Mouse (Mus musculus) heart, embryonic 12.5 days (tissue): Measurements from ENCODE around the gene 9930021J03Rik. TPM values are rescaled to one million over a fixed set of nuclear protein-coding genes. Genes with fewer than 3 reads are reported as not detected.

Experiments
- ATAC-seq: fragments of 200-750 bp; cut with Nextera tagmentation; 2 replicates; pipeline ENCODE4 v1.8.0; 2017; ENCODE audit warnings: moderate TSS enrichment, moderate library complexity; ENCODE audit not compliant: insufficient number of reproducible peaks, low FRiP score
- H3K27ac ChIP-seq: fragments of 300-500 bp; sonication (generic); 2 replicates; pipeline ENCODE4 v1.5.1; 2016; ENCODE audit warnings: mild to moderate bottlenecking, moderate library complexity; ENCODE audit not compliant: poor library complexity, severe bottlenecking
- H3K27me3 ChIP-seq: fragments of 300-500 bp; sonication (generic); replicated peaks from 2 replicates; pipeline ENCODE4 v1.6.1; 2016; ENCODE audit warnings: mild to moderate bottlenecking, moderate library complexity
- H3K36me3 ChIP-seq: fragments of 300-500 bp; sonication (generic); 2 replicates; pipeline ENCODE4 v1.6.1; 2016; ENCODE audit warnings: mild to moderate bottlenecking, moderate library complexity
- H3K4me1 ChIP-seq: fragments of 300-500 bp; sonication (generic); replicated peaks from 2 replicates; pipeline ENCODE4 v1.6.1; 2016; ENCODE audit warnings: mild to moderate bottlenecking
- H3K4me2 ChIP-seq: fragments of 300-500 bp; sonication (generic); 2 replicates; pipeline ENCODE4 v1.6.1; 2016; ENCODE audit warnings: mild to moderate bottlenecking, moderate library complexity
- H3K4me3 ChIP-seq: fragments of 300-500 bp; sonication (generic); 2 replicates; pipeline ENCODE4 v1.5.1; 2016; ENCODE audit warnings: mild to moderate bottlenecking
- H3K9ac ChIP-seq: fragments of 300-500 bp; sonication (generic); 2 replicates; pipeline ENCODE4 v1.6.1; 2016; ENCODE audit warnings: mild to moderate bottlenecking, moderate library complexity
- H3K9me3 ChIP-seq: fragments of 300-500 bp; sonication (generic); replicated peaks from 2 replicates; pipeline ENCODE4 v1.6.1; 2016; ENCODE audit warnings: mild to moderate bottlenecking, moderate library complexity
- WGBS: fragments of 180-500 bp; shearing (Covaris S2); methylation state at CpG from one replicate; pipeline ENCODE4 v1.1.7; 2016; 5-methylcytosine and 5-hydroxymethylcytosine counted together
- polyA plus RNA-seq: library from polyadenylated mRNA; unstranded; fragments of >200 nt; fragmentation: Nextera tagmentation; extraction: Ambion mirVana; gene quantifications from 2 replicates; pipeline ENCODE4 v1.2.1, GENCODE M21; 2016

The 9930021J03Rik gene
- polyA plus RNA-seq, 1 experiment from 2014 or later = 3.7 TPM

GRCm38 (mm10) chr19:29670247-29670646, 135.5 kb downstream of the 9930021J03Rik start:
- ATAC-seq = no peak
- H3K36me3 ChIP-seq = no peaks in the 10 kb centered on the region
- H3K9me3 ChIP-seq = no peaks in the 10 kb centered on the region
- WGBS = 84% methylated on average over 6 of the region's 6 CpGs
- no peak overlapping the region for H3K4me3 ChIP-seq
- no peak overlapping the region for H3K4me2 ChIP-seq
- H3K9ac ChIP-seq = no peak overlapping the region
- H3K27ac ChIP-seq = no peak overlapping the region
- peaks cover 9% of the 10 kb centered on the region for H3K4me1 ChIP-seq
- peaks cover 43% of the 10 kb centered on the region for H3K27me3 ChIP-seq

- no peak overlapping the region for H3K4me3 ChIP-seq
- 85% methylated on average over 7 of the region's 7 CpGs for WGBS
- H3K9ac ChIP-seq = no peak overlapping the region
- no peak overlapping the region for H3K27ac ChIP-seq
- no peaks in the 10 kb centered on the region for H3K9me3 ChIP-seq
- H3K27me3 ChIP-seq = peaks cover 43% of the 10 kb centered on the region
- ATAC-seq = no peak
- H3K4me1 ChIP-seq = peaks cover 9% of the 10 kb centered on the region
- no peaks in the 10 kb centered on the region for H3K36me3 ChIP-seq
- no peak overlapping the region for H3K4me2 ChIP-seq
These were observed 137.7 kb downstream of the 9930021J03Rik start for GRCm38 (mm10) chr19:29668135-29668534.

- Histone ChIP-seq H3K9me3 (no peaks in the 10 kb centered on the region), H3K36me3 (no peaks in the 10 kb centered on the region), H3K4me2 (no peak overlapping the region), H3K27me3 (peaks cover 41% of the 10 kb centered on the region), H3K4me1 (peaks cover 11% of the 10 kb centered on the region), H3K9ac (no peak overlapping the region), H3K27ac (no peak overlapping the region), H3K4me3 (no peak overlapping the region)
- WGBS = 50% methylated on average over 5 of the region's 5 CpGs
- no peak for ATAC-seq
These were observed 138.7 kb downstream of the 9930021J03Rik start for GRCm38 (mm10) chr19:29666965-29667594.

GRCm38 (mm10) chr19:29666164-29666563, 139.6 kb downstream of the 9930021J03Rik start:
- Histone ChIP-seq H3K27ac (no peak overlapping the region), H3K27me3 (peaks cover 47% of the 10 kb centered on the region), H3K4me3 (no peak overlapping the region), H3K4me1 (peaks cover 13% of the 10 kb centered on the region), H3K9ac (no peak overlapping the region), H3K9me3 (no peaks in the 10 kb centered on the region), H3K4me2 (no peak overlapping the region), H3K36me3 (no peaks in the 10 kb centered on the region)
- no peak for ATAC-seq
- 60% methylated on average over 4 of the region's 4 CpGs for WGBS

GRCm38 (mm10) chr19:29664934-29665333, 140.9 kb downstream of the 9930021J03Rik start:
- WGBS = 79% methylated on average over 5 of the region's 5 CpGs

More at GRCm38 (mm10) chr19:29664934-29665333, 140.9 kb downstream of the 9930021J03Rik start:
- peaks cover 13% of the 10 kb centered on the region for H3K4me1 ChIP-seq
- H3K4me2 ChIP-seq = no peak overlapping the region
- no peaks in the 10 kb centered on the region for H3K9me3 ChIP-seq
- H3K27me3 ChIP-seq = peaks cover 47% of the 10 kb centered on the region
- no peak overlapping the region for H3K9ac ChIP-seq
- no peak overlapping the region for H3K27ac ChIP-seq
- no peak overlapping the region for H3K4me3 ChIP-seq
- H3K36me3 ChIP-seq = no peaks in the 10 kb centered on the region
- ATAC-seq = no peak

Other genes starting within 250 kb of the 9930021J03Rik start
- gene Ermp1, start 157.6 kb downstream of the 9930021J03Rik start, polyA plus RNA-seq = 9.7 and 10.7 TPM in 2 replicates
- gene Mlana, start 108.2 kb downstream of the 9930021J03Rik start, polyA plus RNA-seq = 0.57 and 0.70 TPM in 2 replicates
- gene Ranbp6, start 7.0 kb upstream of the 9930021J03Rik start, polyA plus RNA-seq = 19.7 and 20.7 TPM in 2 replicates
- 5.3 and 5.5 TPM in 2 replicates for gene Il33, start 119.1 kb upstream of the 9930021J03Rik start, polyA plus RNA-seq
- gene Trpd52l3, start 197.8 kb upstream of the 9930021J03Rik start, polyA plus RNA-seq = not detected in 2 replicates
- 61.6 and 68.4 TPM in 2 replicates for gene Uhrf2, start 224.5 kb upstream of the 9930021J03Rik start, polyA plus RNA-seq